Mouse (Mus musculus) embryonic facial prominence, embryonic 10.5 days (tissue): ENCODE data around the gene Avil. TPM values are rescaled to one million over a fixed set of nuclear protein-coding genes. Genes with fewer than 3 reads are reported as not detected.

ENCODE experiments used
- DNase-seq: peaks from one replicate; pipeline ENCODE4 v3.0.0-alpha.2; 2017; ENCODE audit warnings: low spot score
- H3K27ac ChIP-seq: fragments of 300-500 bp; sonication (generic); replicated peaks from 2 replicates; pipeline ENCODE4 v1.5.1; 2016; ENCODE audit warnings: mild to moderate bottlenecking
- H3K27me3 ChIP-seq: fragments of 300-500 bp; sonication (generic); replicated peaks from 2 replicates; pipeline ENCODE4 v1.6.1; 2016; ENCODE audit warnings: low read depth, mild to moderate bottlenecking; ENCODE audit not compliant: poor library complexity, severe bottlenecking
- H3K36me3 ChIP-seq: fragments of 300-500 bp; sonication (generic); replicated peaks from 2 replicates; pipeline ENCODE4 v1.6.1; 2016; ENCODE audit warnings: mild to moderate bottlenecking, moderate library complexity
- H3K4me1 ChIP-seq: fragments of 300-500 bp; sonication (generic); 2 replicates; pipeline ENCODE4 v1.6.1; 2016
- H3K4me3 ChIP-seq: fragments of 300-500 bp; sonication (generic); 2 replicates; pipeline ENCODE4 v1.5.1; 2016; ENCODE audit warnings: mild to moderate bottlenecking, moderate library complexity
- H3K9me3 ChIP-seq: fragments of 300-500 bp; sonication (generic); 2 replicates; pipeline ENCODE4 v1.6.1; 2016; ENCODE audit warnings: mild to moderate bottlenecking
- WGBS: fragments of 180-500 bp; shearing (Covaris S2); methylation state at CpG from one replicate; pipeline ENCODE4 v1.1.7; 2016; 5-methylcytosine and 5-hydroxymethylcytosine counted together
- polyA plus RNA-seq: library from polyadenylated mRNA; unstranded; fragments of >200 nt; fragmentation: Nextera tagmentation; extraction: Ambion mirVana; gene quantifications from 2 replicates; pipeline ENCODE4 v1.2.1, GENCODE M21; 2016

Gene Avil
- polyA plus RNA-seq, 1 experiment from 2014 or later, result 0.44 TPM

DNA sequence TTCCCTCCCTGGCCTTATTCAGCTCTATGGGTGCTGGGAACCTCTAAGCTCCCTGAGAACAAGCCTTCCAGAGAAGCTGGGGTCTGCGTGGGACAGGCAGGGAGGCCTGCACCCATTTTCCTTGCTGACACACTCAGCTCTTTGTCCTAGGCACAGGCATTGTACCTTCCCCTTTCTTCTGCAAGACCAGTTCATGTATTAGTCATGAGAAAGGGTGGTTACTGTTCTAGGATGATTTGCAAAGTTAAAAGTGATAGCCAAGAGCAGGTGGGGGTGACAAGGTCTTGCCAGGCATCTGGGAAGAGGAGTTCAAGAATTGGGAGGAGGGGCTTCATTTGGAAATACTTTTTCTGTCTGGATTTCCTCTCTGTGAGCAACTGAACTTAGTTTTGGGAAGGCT, 1.5 kb downstream of the Avil start:
- 83% methylated on average over 1 of the region's 1 CpGs for WGBS
- no peak overlapping the region for H3K27ac ChIP-seq
- no peak for DNase-seq
- H3K36me3 ChIP-seq, result peaks cover 36% of the 10 kb centered on the region
- H3K9me3 ChIP-seq, result no peaks in the 10 kb centered on the region
- no peaks in the 10 kb centered on the region for H3K27me3 ChIP-seq
- no peak overlapping the region for H3K4me3 ChIP-seq
- H3K4me1 ChIP-seq, result peaks cover 6% of the 10 kb centered on the region; the same call in 1 of the 2 replicates

- H3K27ac ChIP-seq, result no peak overlapping the region
- H3K4me3 ChIP-seq, result no peak overlapping the region
- peaks cover 29% of the 10 kb centered on the region for H3K36me3 ChIP-seq
- no peak for DNase-seq
- WGBS, result 94% methylated on average over 5 of the region's 5 CpGs
- H3K9me3 ChIP-seq, result no peaks in the 10 kb centered on the region
- peaks cover 6% of the 10 kb centered on the region; the same call in 1 of the 2 replicates for H3K4me1 ChIP-seq
- H3K27me3 ChIP-seq, result no peaks in the 10 kb centered on the region
These were observed 2.3 kb downstream of the Avil start for GRCm38 (mm10) chr10:127002765-127003164.

DNA sequence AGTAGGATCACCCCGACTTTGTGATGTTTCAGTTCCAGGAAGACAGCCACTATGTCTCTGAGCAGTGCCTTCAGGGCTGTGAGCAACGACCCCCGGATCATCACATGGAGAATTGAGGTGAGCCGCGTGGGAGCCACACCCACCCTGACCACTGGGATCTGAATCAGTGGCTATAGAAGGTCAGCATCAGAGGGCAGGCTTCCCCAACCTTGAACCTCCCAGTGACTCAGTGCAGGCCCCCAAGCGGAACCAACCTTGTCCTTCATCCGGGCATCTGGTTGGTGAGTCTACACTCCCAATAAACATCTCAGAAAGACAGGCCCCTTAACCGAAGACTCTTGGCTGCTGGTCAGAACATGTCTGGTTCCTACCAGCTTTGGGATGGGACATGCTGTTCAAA, 2.8 kb downstream of the Avil start:
- no peak overlapping the region for H3K4me3 ChIP-seq
- H3K4me1 ChIP-seq, result peaks cover 6% of the 10 kb centered on the region; the same call in 1 of the 2 replicates
- no peaks in the 10 kb centered on the region for H3K9me3 ChIP-seq
- H3K36me3 ChIP-seq, result peaks cover 23% of the 10 kb centered on the region
- no peak overlapping the region for H3K27ac ChIP-seq
- WGBS, result 84% methylated on average over 8 of the region's 8 CpGs
- no peak for DNase-seq
- no peaks in the 10 kb centered on the region for H3K27me3 ChIP-seq

- Histone ChIP-seq H3K9me3 (no peaks in the 10 kb centered on the region), H3K4me1 (peaks cover 6% of the 10 kb centered on the region; the same call in 1 of the 2 replicates), H3K36me3 (peaks cover 19% of the 10 kb centered on the region), H3K27ac (no peak overlapping the region), H3K4me3 (no peak overlapping the region), H3K27me3 (no peaks in the 10 kb centered on the region)
- WGBS, result 86% methylated on average over 7 of the region's 7 CpGs
- DNase-seq, result no peak
These were observed 3.3 kb downstream of the Avil start for GRCm38 (mm10) chr10:127003806-127004205.

GRCm38 (mm10) chr10:127016488-127016887, 16.0 kb downstream of the Avil start:
- Histone ChIP-seq H3K9me3 (no peaks in the 10 kb centered on the region), H3K4me1 (peaks cover 11% of the 10 kb centered on the region), H3K4me3 (no peak overlapping the region), H3K27me3 (no peaks in the 10 kb centered on the region), H3K36me3 (peaks cover 2% of the 10 kb centered on the region), H3K27ac (no peak overlapping the region)
- peak; percentile 54 for DNase-seq
- 54% methylated on average over 5 of the region's 5 CpGs for WGBS

GRCm38 (mm10) chr10:127017071-127017470, 16.6 kb downstream of the Avil start:
- WGBS, result 25% methylated on average over 2 of the region's 2 CpGs
- no peak overlapping the region for H3K4me3 ChIP-seq
- peaks cover 11% of the 10 kb centered on the region for H3K4me1 ChIP-seq
- no peaks in the 10 kb centered on the region for H3K27me3 ChIP-seq
- no peaks in the 10 kb centered on the region for H3K9me3 ChIP-seq
- DNase-seq, result no peak
- peaks cover 8% of the 10 kb centered on the region for H3K36me3 ChIP-seq
- H3K27ac ChIP-seq, result no peak overlapping the region

DNA sequence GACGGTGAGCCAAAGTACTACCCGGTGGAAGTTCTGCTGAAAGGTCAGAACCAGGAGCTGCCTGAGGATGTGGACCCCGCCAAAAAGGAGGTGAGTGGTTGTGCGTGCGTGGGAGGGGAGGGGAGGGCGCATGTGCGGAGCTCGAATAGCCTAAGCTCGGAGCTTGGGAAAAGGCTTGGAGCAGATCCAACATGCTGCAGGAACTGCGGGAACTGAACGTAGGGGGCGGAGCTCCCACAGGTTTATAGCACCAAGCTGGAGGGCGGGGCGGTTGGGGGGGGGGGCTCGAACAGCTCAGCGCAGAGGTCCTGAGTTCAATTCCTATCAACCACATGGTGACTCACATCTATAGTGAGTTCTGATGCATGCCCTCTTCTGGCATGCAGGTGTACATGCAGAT, 17.9 kb downstream of the Avil start:
- Histone ChIP-seq H3K4me1 (peaks cover 11% of the 10 kb centered on the region), H3K27ac (no peak overlapping the region), H3K4me3 (no peak overlapping the region), H3K27me3 (no peaks in the 10 kb centered on the region), H3K36me3 (peaks cover 21% of the 10 kb centered on the region), H3K9me3 (no peaks in the 10 kb centered on the region)
- no peak for DNase-seq
- WGBS, result 84% methylated on average over 16 of the region's 16 CpGs

DNA sequence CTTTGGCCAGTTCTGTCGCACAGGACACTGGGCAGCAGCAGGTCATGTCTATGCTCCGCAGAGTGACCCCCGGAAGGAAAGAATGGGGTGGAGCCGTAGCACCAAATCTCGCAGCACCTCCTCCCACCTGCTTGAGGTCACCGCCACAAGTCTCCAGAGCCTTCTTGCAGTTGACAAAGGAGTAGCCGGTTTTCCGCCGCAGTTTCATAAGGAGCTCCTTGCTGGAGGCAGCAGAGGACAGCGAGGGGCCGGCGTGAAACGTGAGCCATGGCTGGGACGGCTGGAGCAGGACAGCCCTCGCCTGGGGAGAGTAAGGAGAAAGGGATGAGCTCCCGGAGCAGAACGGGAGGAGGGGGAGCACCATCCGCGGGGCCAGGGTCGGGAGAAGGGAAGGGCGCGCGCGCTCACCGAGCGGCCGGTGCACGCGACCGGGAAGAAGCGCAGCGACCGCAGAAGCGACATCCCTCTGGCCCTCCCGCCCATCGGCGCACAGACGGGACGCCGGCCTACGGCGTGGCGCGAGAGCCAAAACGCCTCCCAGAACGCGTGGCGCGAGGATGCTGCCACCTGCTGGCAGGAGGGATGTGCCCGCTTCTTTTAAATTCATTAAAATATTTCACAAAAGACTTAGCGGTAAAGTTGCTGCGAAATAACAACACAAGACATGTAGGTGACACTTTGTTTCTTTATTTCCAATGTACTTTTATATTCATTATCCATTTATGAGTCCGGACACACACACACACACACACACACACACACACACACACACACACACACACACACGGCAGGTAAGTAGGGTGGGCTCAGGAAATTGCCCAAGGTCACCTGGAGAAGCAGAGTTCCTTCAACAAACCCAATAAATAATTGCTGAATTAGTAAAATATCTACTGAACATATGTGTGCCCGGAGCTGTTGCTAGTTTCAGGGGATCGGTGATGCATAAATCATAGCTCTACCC, 30.1 kb downstream of the Avil start, which contains the start of gene Tsfm:
Tsfm (minus strand) TSS at position 505 of the 961 bp plus-strand sequence.
- Histone ChIP-seq H3K4me3 (peak within 1 kb of the TSS; percentile 94), H3K27me3 (no peaks in the 10 kb centered on the region; the same call in 1 of the 2 replicates), H3K9me3 (no peaks in the 10 kb centered on the region), H3K36me3 (peaks cover 39% of the 10 kb centered on the region), H3K4me1 (peaks cover 9% of the 10 kb centered on the region), H3K27ac (peak within 1 kb of the TSS; percentile 94)
- WGBS, result 6% methylated on average over 56 of the region's 56 CpGs
- DNase-seq, result peak; percentile 92

GRCm38 (mm10) chr10:127033301-127033741, 32.8 kb downstream of the Avil start:
- H3K4me3 ChIP-seq, result no peak overlapping the region
- WGBS, result 81% methylated on average over 8 of the region's 8 CpGs
- no peaks in the 10 kb centered on the region; the same call in 1 of the 2 replicates for H3K27me3 ChIP-seq
- peaks cover 12% of the 10 kb centered on the region for H3K36me3 ChIP-seq
- no peaks in the 10 kb centered on the region for H3K9me3 ChIP-seq
- H3K27ac ChIP-seq, result no peak overlapping the region
- peaks cover 9% of the 10 kb centered on the region for H3K4me1 ChIP-seq
- DNase-seq, result no peak

- no peak overlapping the region for H3K27ac ChIP-seq
- 84% methylated on average over 12 of the region's 12 CpGs for WGBS
- no peak for DNase-seq
- no peaks in the 10 kb centered on the region for H3K9me3 ChIP-seq
- H3K27me3 ChIP-seq, result peaks cover 19% of the 10 kb centered on the region
- H3K36me3 ChIP-seq, result no peaks in the 10 kb centered on the region
- H3K4me1 ChIP-seq, result peaks cover 9% of the 10 kb centered on the region; the same call in 1 of the 2 replicates
- H3K4me3 ChIP-seq, result no peak overlapping the region
These were observed 35.8 kb downstream of the Avil start for GRCm38 (mm10) chr10:127036273-127036672.

DNA sequence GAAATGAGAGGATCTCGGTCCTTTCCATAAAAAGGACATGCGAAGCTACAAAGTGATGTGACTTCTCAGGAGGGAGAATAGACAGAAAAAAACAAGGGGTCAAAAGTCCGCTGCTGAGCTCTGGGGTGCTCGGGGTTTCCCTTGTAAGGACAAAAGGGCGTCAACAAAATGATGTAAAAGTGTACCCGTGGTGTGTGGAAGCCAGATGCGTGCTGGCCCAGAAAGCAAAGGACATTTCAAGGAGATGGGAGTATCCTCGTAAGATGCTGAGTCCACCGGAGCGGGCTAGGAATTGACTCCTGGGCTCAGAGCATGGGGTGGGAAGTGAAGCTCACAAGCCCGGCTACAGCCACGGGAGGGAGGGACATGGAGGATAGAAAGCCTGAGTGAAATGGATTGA, 37.1 kb downstream of the Avil start:
- no peak for DNase-seq
- no peaks in the 10 kb centered on the region for H3K36me3 ChIP-seq
- H3K4me3 ChIP-seq, result no peak overlapping the region
- no peak overlapping the region for H3K27ac ChIP-seq
- no peaks in the 10 kb centered on the region for H3K9me3 ChIP-seq
- peaks cover 19% of the 10 kb centered on the region for H3K27me3 ChIP-seq
- H3K4me1 ChIP-seq, result peaks cover 17% of the 10 kb centered on the region
- 76% methylated on average over 12 of the region's 12 CpGs for WGBS

- H3K9me3 ChIP-seq, result no peaks in the 10 kb centered on the region
- peaks cover 23% of the 10 kb centered on the region for H3K4me1 ChIP-seq
- H3K27me3 ChIP-seq, result peaks cover 19% of the 10 kb centered on the region
- H3K36me3 ChIP-seq, result peaks cover 20% of the 10 kb centered on the region
- H3K27ac ChIP-seq, result peak overlapping the region; percentile 92
- H3K4me3 ChIP-seq, result peak overlapping the region; percentile 93
- no peak for DNase-seq
- WGBS, result 2% methylated on average over 20 of the region's 20 CpGs
These were observed 40.2 kb downstream of the Avil start for GRCm38 (mm10) chr10:127040569-127041214.
